Comparison of ENCODE assay signal across 9 mouse cellular contexts in genomic region chr16:90052905-90053519, GRCm38 (mm10).
DNase-seq lines count a peak whose midpoint lies in the region; ATAC-seq lines count a peak whose summit lies in the region.
"Had no signal": no experiment of that assay in that cellular context is flagged by ENCODE, and none has a peak within 500 bp of the region (broad histone marks: within the 10 kb centered on the region; RNA-seq: fewer than 3 reads in every experiment).

No protein-coding gene starts in this region.

- no peaks in the 10 kb centered on the region for H3K9me3 ChIP-seq in kidney, embryonic 16.5 days (ENCODE audit: low read length)
- H3K9me3 ChIP-seq in hindbrain, embryonic 14.5 days (ENCODE audit: control insufficient read depth, low read length), result no peaks in the 10 kb centered on the region
- no peaks in the 10 kb centered on the region for H3K9me3 ChIP-seq in midbrain, embryonic 13.5 days

- H3K4me2 ChIP-seq in kidney, embryonic 16.5 days (replicated peaks; ENCODE audit: low read depth, low read length), result no peak overlapping the region
- H3K4me2 ChIP-seq in hindbrain, embryonic 14.5 days (replicated peaks), result no peak overlapping the region
- H3K4me2 ChIP-seq in midbrain, embryonic 13.5 days (replicated peaks), result no peak overlapping the region

- H3K4me3 ChIP-seq in kidney, embryonic 16.5 days (ENCODE audit: low read length), result no peak overlapping the region
- no peak overlapping the region for H3K4me3 ChIP-seq in hindbrain, embryonic 14.5 days (replicated peaks; ENCODE audit: low read length)
- H3K4me3 ChIP-seq in midbrain, embryonic 13.5 days (replicated peaks), result no peak overlapping the region

- WGBS in kidney, embryonic 16.5 days, result 61% methylated on average over 14 of the region's 14 CpGs
- WGBS in hindbrain, embryonic 14.5 days, result 67% methylated on average over 14 of the region's 14 CpGs
- 67% methylated on average over 14 of the region's 14 CpGs for WGBS in midbrain, embryonic 13.5 days

- no peak overlapping the region for H3K9ac ChIP-seq in kidney, embryonic 16.5 days (replicated peaks; ENCODE audit: low read length)
- H3K9ac ChIP-seq in hindbrain, embryonic 14.5 days, result no peak overlapping the region
- H3K9ac ChIP-seq in midbrain, embryonic 13.5 days (replicated peaks), result no peak overlapping the region; the same call in 1 of the 2 replicates

- H3K4me1 ChIP-seq in kidney, embryonic 16.5 days (ENCODE audit: insufficient read depth, low read length), result no peaks in the 10 kb centered on the region
- no peaks in the 10 kb centered on the region for H3K4me1 ChIP-seq in hindbrain, embryonic 14.5 days (replicated peaks; ENCODE audit: control insufficient read depth, insufficient read depth, low read length)
- peaks cover 13% of the 10 kb centered on the region; the same call in 1 of the 2 replicates for H3K4me1 ChIP-seq in midbrain, embryonic 13.5 days (replicated peaks)

- H3K36me3 ChIP-seq in kidney, embryonic 16.5 days (ENCODE audit: insufficient read depth, low read length), result peaks cover 6% of the 10 kb centered on the region; the same call in 1 of the 2 replicates
- H3K36me3 ChIP-seq in hindbrain, embryonic 14.5 days (replicated peaks; ENCODE audit: control insufficient read depth, insufficient read depth), result no peaks in the 10 kb centered on the region; the same call in 1 of the 2 replicates
- peaks cover 6% of the 10 kb centered on the region; the same call in 1 of the 2 replicates for H3K36me3 ChIP-seq in midbrain, embryonic 13.5 days
- H3K36me3 ChIP-seq: G1E had no signal

- no peak for DNase-seq in kidney, adult 9 months
- DNase-seq in hindbrain, embryonic 14.5 days (ENCODE audit: low spot score), result no peak
- DNase-seq in layer of hippocampus, postnatal 25 days (ENCODE audit: extremely low spot score in 1 of 2, low spot score in 1 of 2), result no peak
- no peak for DNase-seq in cerebellum, adult 11-12 months

- H3K27me3 ChIP-seq in kidney, embryonic 16.5 days (ENCODE audit: insufficient read depth, low read length), result no peaks in the 10 kb centered on the region
- H3K27me3 ChIP-seq in hindbrain, embryonic 14.5 days (ENCODE audit: control insufficient read depth, insufficient read depth, low read length), result no peaks in the 10 kb centered on the region
- H3K27me3 ChIP-seq in midbrain, embryonic 13.5 days, result no peaks in the 10 kb centered on the region

- peak; percentile 83; the same call in 1 of the 2 replicates for ATAC-seq in kidney, embryonic 16.5 days (ENCODE audit: low FRiP score, low TSS enrichment)
- 0 out of 2 replicates have a peak, but pooled peaks have one; percentile 39 for ATAC-seq in common myeloid progenitor, adult 5-6 weeks (replicated peaks; ENCODE audit: low read depth, poor library complexity, severe bottlenecking)
- 0 out of 2 replicates have a peak, but pooled peaks have one; percentile 71 for ATAC-seq in hindbrain, embryonic 14.5 days (ENCODE audit: low FRiP score)
- peak; percentile 84 for ATAC-seq in midbrain, embryonic 13.5 days
- ATAC-seq in monocyte, adult 5-6 weeks (replicated peaks; ENCODE audit: insufficient number of reproducible peaks, low FRiP score, low TSS enrichment, poor library complexity, severe bottlenecking), result no peak

- H3K27ac ChIP-seq in kidney, embryonic 16.5 days (ENCODE audit: low read length), result no peak overlapping the region
- H3K27ac ChIP-seq in hindbrain, embryonic 14.5 days, result no peak overlapping the region
- no peak overlapping the region for H3K27ac ChIP-seq in midbrain, embryonic 13.5 days
